Mouse (Mus musculus) cerebellum, postnatal 36 days (tissue): Measurements from ENCODE around the gene Foxm1.
A peak's percentile ranks its signal among the peaks of the same experiment; 100 is the strongest.
"Not testable (repeated sequence)": the region's sequence is repeated elsewhere in the genome, so short reads cannot be mapped to it uniquely, and the experiment has no call there.

ENCODE experiments used
- DNase-seq, 2 experiments: peaks; one replicate each; pipeline ENCODE4 v3.0.0; 2021 to 2022; ENCODE audit warnings: mixed read lengths in 2 of 2

Foxm1 gene

GRCm38 (mm10) chr6:128376371-128377085, 13.8 kb downstream of the Foxm1 start:
- no peak for DNase-seq

DNA sequence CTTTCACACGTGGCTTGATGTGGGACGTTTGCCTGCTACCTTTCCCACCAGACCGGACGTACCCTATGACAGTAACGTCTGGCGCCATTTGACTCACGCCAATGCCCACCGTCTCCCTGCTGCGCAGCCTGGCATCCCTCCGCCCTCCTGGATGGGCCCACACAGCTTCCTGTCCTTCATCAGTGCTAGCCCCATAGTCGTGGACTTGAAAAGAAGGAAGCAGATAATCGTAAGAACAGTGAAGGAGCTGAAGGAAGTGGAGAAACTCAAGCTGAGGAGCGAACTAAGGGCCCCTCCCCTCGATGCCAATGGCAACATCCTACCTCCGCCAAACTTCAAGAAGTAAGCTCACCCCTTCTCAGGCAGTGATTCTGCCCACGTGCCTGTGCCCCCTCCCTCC, 16.9 kb downstream of the Foxm1 start:
- no peak for DNase-seq

GRCm38 (mm10) chr6:128380594-128381167, 17.9 kb downstream of the Foxm1 start:
- DNase-seq: not testable (repeated sequence)

DNA sequence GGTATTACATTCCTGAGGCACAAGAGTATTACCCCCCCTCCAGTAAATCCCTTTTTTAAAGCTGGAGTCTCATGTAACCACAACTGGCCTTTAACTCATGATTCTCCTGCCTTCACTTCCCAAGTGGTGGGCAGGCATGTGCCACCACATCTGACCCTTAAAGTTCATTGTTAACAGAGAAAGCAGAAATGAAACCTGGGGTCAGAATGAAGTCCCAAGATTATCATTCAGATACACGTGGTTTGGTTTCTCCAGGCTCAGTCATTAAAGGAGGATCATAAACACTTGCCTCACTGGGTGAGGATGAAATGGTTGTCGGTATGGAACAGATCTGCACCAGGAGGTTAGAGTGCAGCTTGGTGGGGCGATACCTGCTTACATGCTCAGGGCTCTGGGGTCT, 18.5 kb downstream of the Foxm1 start:
- DNase-seq: no peak

GRCm38 (mm10) chr6:128383752-128384151, 21.0 kb downstream of the Foxm1 start:
- no peak for DNase-seq

DNA sequence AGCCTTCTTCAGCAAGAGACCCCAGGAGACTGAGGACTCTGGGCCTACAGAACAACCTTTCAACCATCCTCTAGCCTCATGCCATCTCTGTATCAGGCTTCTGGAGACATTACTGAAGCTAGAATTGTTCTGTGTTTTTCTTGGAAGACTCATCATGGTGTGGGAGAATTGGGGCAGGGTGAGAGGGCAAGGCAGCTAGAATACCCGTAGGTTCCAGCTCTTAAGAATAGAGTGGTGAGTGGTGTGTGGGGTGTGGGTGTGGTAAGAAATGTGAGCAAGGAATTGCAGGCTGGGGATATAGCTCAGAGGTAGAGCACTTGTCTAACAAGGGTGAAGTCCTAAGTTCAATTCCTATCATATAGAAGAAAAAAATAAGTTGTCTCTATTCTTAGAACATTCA, 22.3 kb downstream of the Foxm1 start:
- DNase-seq: no peak

GRCm38 (mm10) chr6:128389185-128389584, 26.4 kb downstream of the Foxm1 start:
- no peak for DNase-seq

DNA sequence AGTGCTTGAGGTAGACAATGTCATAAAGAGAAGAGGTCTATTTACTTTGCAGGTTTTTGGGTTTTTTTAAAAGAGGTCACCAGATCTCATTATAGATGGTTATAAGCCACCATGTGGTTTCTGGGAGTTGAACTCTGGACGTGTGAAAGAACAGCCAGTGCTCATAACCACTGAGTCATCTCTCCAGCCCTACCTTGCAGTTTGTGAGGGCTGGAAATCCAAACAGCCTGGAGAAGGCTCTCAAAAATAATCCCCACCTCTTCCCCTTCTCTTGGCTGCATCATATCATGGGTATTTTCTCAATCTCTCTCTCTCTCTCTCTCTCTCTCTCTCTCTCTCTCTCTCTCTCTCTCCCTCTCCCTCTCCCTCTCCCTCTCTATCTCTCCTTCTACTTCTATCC, 27.9 kb downstream of the Foxm1 start:
- DNase-seq: no peak

- DNase-seq: no peak
Observed at GRCm38 (mm10) chr6:128397574-128398261, 35.0 kb downstream of the Foxm1 start.

DNA sequence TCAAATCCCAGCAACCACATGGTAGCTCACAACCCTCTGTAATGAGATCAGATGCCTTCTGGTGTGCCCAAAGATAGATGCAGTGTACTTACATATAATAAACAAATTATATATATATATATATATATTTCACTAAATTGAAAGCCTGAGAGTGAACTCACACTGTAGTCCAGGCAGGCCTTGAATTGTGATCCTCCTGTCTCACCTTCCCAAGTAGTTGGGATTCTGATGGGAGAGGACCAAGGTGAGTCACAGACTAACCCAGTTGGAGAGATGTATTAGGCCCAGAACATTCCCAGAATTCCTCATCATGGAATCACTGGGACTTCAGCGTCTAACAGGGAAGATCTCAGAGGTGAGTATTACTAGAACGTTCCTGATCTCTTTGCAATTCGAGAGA, 36.2 kb downstream of the Foxm1 start, which contains the start of gene Nrip2:
Gene Nrip2, plus strand, starts transcription at position 301 of the 400 bp plus-strand sequence.
- DNase-seq: no peak

DNA sequence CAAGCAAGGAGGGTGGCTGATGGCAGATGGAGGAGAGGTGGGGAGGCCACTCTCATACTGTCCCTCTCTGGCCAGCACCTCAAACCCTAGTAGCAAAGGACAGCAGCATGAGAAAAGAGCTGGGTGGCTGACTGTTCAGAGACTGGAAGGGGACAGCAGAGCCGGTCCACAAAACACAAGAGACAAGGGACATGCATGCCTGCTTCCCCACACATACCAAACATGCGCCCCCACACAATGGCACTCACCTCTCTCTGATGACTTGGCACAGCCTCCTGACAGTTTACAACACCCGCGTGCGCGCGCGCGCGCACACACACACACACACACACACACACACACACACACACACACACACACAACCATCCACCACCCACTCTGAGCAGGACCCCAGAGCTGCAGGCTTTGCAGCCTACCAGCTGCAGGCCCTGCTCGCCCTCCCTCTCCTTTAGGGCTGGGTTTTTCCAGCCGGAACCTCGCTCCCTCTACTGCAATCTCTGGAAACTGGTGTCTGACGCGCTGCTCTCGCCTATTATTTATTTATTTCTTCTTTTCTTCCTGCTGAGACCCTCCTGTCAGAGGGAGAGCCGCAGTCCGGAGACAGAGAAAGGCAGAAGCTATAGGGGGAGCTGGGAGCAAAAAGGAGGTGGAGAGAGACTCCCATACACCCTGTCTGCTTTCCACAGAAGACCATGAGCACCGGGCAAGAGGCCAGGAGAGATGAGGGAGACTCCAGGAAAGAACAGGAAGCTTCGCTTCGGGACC, 36.8 kb downstream of the Foxm1 start:
- DNase-seq: peak; percentile 67 to 71

- DNase-seq: no peak
Observed at GRCm38 (mm10) chr6:128404708-128405107, 41.9 kb downstream of the Foxm1 start.

DNA sequence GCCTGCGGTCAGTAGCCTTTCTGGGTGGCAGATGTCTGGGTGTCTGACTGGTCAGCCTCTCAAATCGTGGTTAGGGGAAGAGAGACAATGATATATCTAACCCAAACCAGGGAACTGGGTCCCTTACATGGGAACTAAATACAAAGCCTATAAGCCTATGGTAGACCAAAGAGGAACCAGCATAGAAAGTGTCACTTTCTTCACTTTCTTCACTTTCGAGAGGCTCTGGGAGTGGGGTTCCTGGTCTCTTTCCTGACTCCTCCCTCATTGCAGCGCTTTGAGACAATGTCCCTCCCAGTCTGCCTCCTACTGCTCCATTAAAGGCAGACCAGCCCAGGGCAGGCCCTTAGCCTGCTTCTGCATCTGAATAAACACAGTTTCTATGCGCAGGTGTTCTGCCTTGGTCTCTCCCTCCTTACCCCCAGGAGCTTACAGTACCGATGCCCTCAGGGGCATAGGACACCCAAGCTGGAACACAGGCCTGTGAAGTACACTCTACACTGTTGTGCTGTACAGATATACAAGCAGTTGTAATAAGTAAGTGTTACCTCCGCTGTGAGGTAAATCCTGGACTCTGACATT, 45.9 kb downstream of the Foxm1 start:
- no peak for DNase-seq

DNA sequence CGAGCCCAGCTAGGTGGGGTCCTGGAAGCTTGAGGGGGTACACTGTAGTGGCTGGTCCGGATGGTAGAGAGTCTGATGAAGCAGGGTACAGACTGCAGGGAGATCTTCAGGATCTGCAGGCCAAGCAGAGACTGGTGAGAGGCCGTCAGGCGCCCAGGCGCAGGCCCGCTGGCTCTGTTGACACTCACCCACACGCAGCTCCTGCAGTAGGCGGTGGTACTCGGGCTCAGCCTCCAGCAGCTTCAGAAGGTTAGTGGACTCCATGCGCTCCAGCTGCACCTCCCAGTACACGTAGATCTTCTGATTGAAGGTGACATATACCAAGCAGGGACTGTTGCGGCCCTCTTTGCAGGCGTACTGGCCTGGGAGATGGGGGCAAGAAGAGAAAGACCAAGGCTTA, 47.5 kb downstream of the Foxm1 start:
- no peak for DNase-seq

DNA sequence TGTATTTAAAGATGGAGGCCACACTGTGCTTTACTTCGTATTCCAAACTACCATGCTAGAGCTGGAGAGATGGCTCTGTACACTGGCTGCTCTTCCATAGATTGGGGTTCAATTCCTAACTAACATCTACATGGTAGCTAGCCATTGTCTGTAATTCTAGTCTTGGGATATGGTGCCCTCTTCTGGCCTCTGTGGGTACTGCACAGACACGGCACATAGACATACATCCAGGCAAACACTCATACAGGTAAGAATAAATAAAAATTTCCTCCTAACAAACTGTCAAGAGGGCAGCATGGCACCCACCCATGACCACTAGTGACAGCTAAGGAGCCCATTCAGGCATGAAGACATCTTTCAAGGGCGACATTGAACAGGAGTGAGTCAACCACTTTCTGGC, 48.3 kb downstream of the Foxm1 start:
- DNase-seq: peak; percentile 82 to 91

- no peak for DNase-seq
Observed at GRCm38 (mm10) chr6:128416169-128416568, 53.4 kb downstream of the Foxm1 start.

- no peak for DNase-seq
Observed at GRCm38 (mm10) chr6:128418076-128418475, 55.3 kb downstream of the Foxm1 start.

GRCm38 (mm10) chr6:128421036-128421435, 58.3 kb downstream of the Foxm1 start:
- no peak for DNase-seq

DNA sequence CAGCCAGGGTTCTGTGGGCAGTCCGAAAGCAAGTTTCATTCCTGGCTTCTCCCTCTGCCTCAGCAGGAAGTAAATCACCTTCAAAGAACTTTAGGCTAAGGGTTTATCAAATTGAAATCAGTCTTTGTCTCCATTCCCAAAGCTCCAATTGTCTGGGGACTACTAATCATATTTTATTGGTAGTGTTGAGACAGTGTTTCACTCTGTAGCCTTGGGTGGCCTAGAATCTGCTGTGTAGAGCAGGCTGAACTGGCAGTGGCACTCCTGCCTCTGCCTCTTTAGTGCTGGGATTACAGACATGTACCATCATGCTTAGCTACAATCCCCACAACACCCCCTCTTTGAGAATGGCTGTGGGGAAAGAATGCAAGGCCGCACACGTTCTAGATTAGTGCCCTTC, 58.7 kb downstream of the Foxm1 start:
- DNase-seq: no peak

DNA sequence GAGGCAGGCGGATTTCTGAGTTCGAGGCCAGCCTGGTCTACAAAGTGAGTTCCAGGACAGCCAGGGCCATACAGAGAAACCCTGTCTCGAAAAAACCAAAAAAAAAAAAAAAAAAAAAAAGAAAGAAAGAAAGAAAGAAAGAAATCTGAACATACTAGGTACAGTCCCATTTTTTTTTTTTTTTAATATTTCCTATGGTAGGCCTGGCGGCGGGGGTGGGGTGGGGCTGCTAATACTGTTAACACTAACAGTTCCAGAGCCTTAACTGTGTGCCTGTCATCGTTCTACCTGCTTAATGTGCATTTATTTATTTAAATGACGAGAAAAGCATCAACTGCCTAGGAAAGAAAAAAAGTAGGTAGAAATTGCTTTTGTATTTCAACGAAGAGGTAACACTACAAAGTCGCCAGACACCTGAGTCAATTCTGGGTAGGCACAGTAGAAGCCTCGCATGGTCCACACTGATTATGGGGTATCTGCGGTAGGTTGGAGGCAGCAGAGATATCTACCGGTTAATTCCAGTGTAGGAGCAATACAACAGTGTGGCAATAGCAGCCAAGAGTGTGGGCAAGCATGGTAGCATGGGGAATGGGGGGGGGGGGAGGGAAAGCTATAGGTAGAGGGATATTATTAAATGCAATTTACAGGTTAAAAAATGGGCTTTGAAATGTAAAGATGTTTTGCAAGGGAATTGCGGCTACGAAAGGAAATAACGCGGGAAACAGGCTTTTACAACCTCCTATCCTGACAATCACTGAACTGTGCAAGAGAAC, 60.9 kb downstream of the Foxm1 start:
- peak in 1 of 2 experiments; percentile 35 for DNase-seq

- peak; percentile 96 to 98 for DNase-seq
Observed at GRCm38 (mm10) chr6:128424269-128425019, 61.7 kb downstream of the Foxm1 start, which contains the start of gene Itfg2. TSS of gene Itfg2 (minus strand) at chr6:128424931.
